Comparison of ENCODE assay signal across 1 mouse cellular context in the genomic region with DNA sequence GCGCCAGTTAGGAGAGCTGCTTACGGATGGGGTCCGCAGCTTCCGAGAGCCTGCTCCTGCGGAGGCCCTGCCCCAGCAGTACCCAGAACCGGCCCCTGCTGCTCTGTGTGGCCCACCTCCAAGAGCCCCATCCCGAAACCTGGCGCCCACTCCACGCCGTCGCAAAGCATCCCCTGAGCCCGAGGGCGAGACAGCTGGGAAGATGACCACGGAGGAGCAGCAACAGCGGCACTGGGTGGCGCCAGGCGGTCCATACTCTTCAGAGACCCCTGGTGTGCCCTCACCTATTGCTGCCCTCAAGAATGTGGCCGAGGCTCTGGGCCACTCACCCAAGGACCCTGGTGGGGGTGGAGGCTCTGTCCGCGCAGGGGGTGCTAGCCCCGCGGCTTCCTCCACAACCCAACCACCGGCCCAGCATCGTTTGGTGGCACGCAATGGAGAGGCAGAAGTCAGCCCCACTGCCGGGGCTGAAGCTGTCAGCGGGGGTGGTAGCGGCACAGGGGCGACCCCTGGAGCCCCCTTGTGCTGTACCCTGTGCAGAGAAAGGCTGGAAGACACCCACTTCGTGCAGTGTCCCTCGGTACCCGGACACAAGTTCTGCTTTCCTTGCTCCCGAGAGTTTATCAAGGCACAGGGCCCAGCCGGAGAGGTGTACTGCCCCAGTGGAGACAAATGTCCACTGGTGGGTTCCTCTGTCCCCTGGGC.
TF ChIP-seq lines count a peak whose summit lies in the region.

No protein-coding gene starts in this region.

TF ChIP-seq in MEL, 35 proteins besides CTCF, POLR2A, EP300 and RAD21 (continued from another document):
- TF ChIP-seq E2F4 (IDR thresholded peaks at IDR 0.05; ENCODE audit: borderline replicate concordance, low read depth, low read length) (no peak), MYC (IDR thresholded peaks at IDR 0.05; ENCODE audit: low read depth, low read length) (no peak), ZNF384 (IDR thresholded peaks at IDR 0.05; ENCODE audit: low read depth, low read length) (no peak), UBTF (IDR thresholded peaks at IDR 0.05; ENCODE audit: borderline replicate concordance, insufficient read depth, low read depth, low read length) (no peak), MAX (IDR thresholded peaks at IDR 0.05; ENCODE audit: low read length) (no peak), TBP (IDR thresholded peaks at IDR 0.05; ENCODE audit: low read depth, low read length) (no peak), MXI1 (IDR thresholded peaks at IDR 0.05; ENCODE audit: low read depth, low read length) (no peak), USF2 (IDR thresholded peaks at IDR 0.05; ENCODE audit: borderline replicate concordance in 1 of 2, insufficient read depth in 1 of 2, low read depth in 1 of 2, low read length in 2 of 2) (no peak)
